Mouse (Mus musculus): ENCODE results near the gene Ivns1abp.

DNA sequence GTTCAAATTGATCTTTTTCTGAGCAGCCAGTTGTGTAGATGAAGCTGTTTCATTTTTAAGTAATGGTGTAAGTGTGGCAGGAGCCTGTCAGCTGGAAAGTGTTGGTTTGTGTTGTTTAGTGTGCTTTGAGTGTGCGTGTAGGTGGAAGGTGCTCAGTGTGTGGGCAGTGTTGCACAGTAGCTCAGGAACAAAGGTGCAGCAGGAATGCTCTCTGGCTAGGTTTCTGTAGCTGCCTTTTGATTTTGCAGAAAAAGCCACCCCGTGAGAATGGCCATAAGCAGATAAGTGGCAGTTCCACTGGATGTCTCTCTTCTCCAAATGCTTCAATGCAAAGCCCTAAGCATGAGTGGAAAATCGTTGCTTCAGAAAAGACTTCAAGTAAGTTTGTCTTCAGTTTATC, 15.1 kb downstream of the Ivns1abp start:
- no peak for TF ChIP-seq RCOR1 (conservative IDR thresholded peaks at IDR 0.05; ENCODE audit: low read depth, low read length)
- no peak for TF ChIP-seq E2F4 (IDR thresholded peaks at IDR 0.05; ENCODE audit: insufficient replicate concordance, low read depth, low read length)
